Mouse (Mus musculus): ENCODE measurements at regions not wholly inside any gene's neighbourhood (a gene's known extent, or its start where the extent isn't known, plus 50 kb on each side); places are given as distances from the start of the nearest gene placed in this dataset.

- H3K4me1 ChIP-seq (ENCODE audit: control insufficient read depth, insufficient read depth, low read length) = no peaks in the 10 kb centered on the region
- H3K4me3 ChIP-seq (ENCODE audit: insufficient read depth, low read length) = no peak overlapping the region
- no peak overlapping the region for H3K27ac ChIP-seq (ENCODE audit: insufficient read depth, low read length)
- TF ChIP-seq POLR2A (IDR thresholded peaks at IDR 0.05; ENCODE audit: extremely low read depth, insufficient read depth, low read length) = no peak
- no peak for TF ChIP-seq CTCF (IDR thresholded peaks at IDR 0.05; ENCODE audit: extremely low read depth, insufficient read depth, low read length)
These were observed 325.3 kb downstream of the Sox9 start for GRCm38 (mm10) chr11:113107205-113107844.

- Histone ChIP-seq H3K27ac (ENCODE audit: insufficient read depth, low read length) (no peak overlapping the region), H3K4me1 (ENCODE audit: control insufficient read depth, insufficient read depth, low read length) (no peaks in the 10 kb centered on the region), H3K4me3 (ENCODE audit: insufficient read depth, low read length) (no peak overlapping the region)
- no peak for TF ChIP-seq POLR2A (IDR thresholded peaks at IDR 0.05; ENCODE audit: extremely low read depth, insufficient read depth, low read length)
- no peak for TF ChIP-seq CTCF (IDR thresholded peaks at IDR 0.05; ENCODE audit: extremely low read depth, insufficient read depth, low read length)
These were observed 326.1 kb downstream of the Sox9 start for GRCm38 (mm10) chr11:113107966-113108699.

DNA sequence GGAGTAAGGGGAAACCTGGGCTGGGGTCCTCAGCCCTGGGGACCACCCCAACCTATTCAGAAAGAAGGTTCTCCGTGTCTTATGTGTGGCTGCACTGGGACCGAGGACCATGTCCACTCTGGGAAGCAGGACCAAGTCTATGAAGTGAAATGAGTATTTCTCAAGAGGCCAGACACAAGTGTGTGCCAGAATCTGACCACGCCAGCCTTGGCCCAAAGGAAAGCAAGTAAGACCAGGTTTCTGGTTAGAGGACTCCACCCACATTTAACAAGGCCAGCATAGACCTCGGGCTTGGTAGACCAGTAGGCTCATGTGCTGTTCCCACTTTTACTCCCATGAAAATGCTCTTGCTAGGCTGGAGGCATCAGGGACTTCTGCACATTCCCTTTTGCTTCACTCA is 327.1 kb downstream of the Sox9 start:
- H3K27ac ChIP-seq (ENCODE audit: insufficient read depth, low read length) = no peak overlapping the region
- H3K4me1 ChIP-seq (ENCODE audit: control insufficient read depth, insufficient read depth, low read length) = no peaks in the 10 kb centered on the region
- H3K4me3 ChIP-seq (ENCODE audit: insufficient read depth, low read length) = no peak overlapping the region
- no peak for TF ChIP-seq CTCF (IDR thresholded peaks at IDR 0.05; ENCODE audit: extremely low read depth, insufficient read depth, low read length)
- TF ChIP-seq POLR2A (IDR thresholded peaks at IDR 0.05; ENCODE audit: extremely low read depth, insufficient read depth, low read length) = no peak

GRCm38 (mm10) chr11:113113220-113113817 is 331.3 kb downstream of the Sox9 start:
- Histone ChIP-seq H3K4me1 (ENCODE audit: control insufficient read depth, insufficient read depth, low read length) (no peaks in the 10 kb centered on the region), H3K4me3 (ENCODE audit: insufficient read depth, low read length) (no peak overlapping the region), H3K27ac (ENCODE audit: insufficient read depth, low read length) (no peak overlapping the region)
- TF ChIP-seq POLR2A (IDR thresholded peaks at IDR 0.05; ENCODE audit: extremely low read depth, insufficient read depth, low read length) = no peak
- no peak for TF ChIP-seq CTCF (IDR thresholded peaks at IDR 0.05; ENCODE audit: extremely low read depth, insufficient read depth, low read length)

- Histone ChIP-seq H3K4me1 (ENCODE audit: control insufficient read depth, insufficient read depth, low read length) (no peaks in the 10 kb centered on the region), H3K4me3 (ENCODE audit: insufficient read depth, low read length) (no peak overlapping the region), H3K27ac (ENCODE audit: insufficient read depth, low read length) (no peak overlapping the region)
- TF ChIP-seq POLR2A (IDR thresholded peaks at IDR 0.05; ENCODE audit: extremely low read depth, insufficient read depth, low read length) = no peak
- no peak for TF ChIP-seq CTCF (IDR thresholded peaks at IDR 0.05; ENCODE audit: extremely low read depth, insufficient read depth, low read length)
These were observed 335.3 kb downstream of the Sox9 start for GRCm38 (mm10) chr11:113117179-113117898.

DNA sequence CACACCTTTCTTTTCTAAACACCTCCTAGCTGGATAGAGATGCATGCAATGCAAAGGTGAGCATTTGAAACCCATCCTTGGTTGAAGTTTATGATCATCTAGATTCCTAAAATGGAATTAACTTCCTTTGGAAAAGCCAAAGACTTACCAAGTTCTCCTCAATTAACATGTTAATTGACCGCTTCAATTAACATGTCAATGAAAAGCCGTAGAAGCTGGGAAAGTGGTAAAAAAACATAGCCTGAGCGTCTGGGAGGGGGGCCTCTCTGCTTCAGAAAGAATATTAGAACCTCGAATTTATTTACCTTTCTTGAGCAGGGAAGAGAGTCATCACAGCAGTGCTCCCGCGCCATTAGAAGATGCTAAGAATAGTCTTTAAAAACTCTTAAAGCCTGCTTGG is 338.5 kb downstream of the Sox9 start:
- no peaks in the 10 kb centered on the region for H3K4me1 ChIP-seq (ENCODE audit: control insufficient read depth, insufficient read depth, low read length)
- no peak overlapping the region for H3K27ac ChIP-seq (ENCODE audit: insufficient read depth, low read length)
- TF ChIP-seq CTCF (IDR thresholded peaks at IDR 0.05; ENCODE audit: extremely low read depth, insufficient read depth, low read length) (no peak), POLR2A (IDR thresholded peaks at IDR 0.05; ENCODE audit: extremely low read depth, insufficient read depth, low read length) (no peak)

DNA sequence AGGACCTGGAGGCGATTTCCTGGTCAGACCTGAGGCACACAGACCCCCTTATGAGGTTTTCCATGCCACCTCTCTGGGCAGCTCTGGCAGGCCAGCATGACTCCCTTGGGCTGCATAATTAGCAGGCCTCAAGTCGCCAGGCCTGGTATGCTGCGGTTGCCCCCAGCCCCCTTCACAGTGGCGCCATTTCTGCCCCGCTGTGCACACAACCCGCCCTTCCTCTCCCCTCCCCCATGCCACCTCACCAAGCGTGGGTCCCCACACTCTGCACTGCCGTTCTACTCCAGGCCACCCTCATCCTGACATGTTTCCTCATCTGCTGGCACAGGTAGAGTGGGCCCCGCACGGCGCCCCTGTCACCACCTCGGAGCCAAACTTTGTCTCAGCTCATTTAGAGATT is 339.3 kb downstream of the Sox9 start:
- no peak overlapping the region for H3K27ac ChIP-seq (ENCODE audit: insufficient read depth, low read length)
- H3K4me1 ChIP-seq (ENCODE audit: control insufficient read depth, insufficient read depth, low read length) = peaks cover 2% of the 10 kb centered on the region; the same call in 1 of the 2 replicates
- no peak for TF ChIP-seq POLR2A (IDR thresholded peaks at IDR 0.05; ENCODE audit: extremely low read depth, insufficient read depth, low read length)
- TF ChIP-seq CTCF (IDR thresholded peaks at IDR 0.05; ENCODE audit: extremely low read depth, insufficient read depth, low read length) = no peak
- H3K4me3 ChIP-seq (ENCODE audit: insufficient read depth, low read length) = no peak overlapping the region

More for the DNA sequence above, 338.5 kb downstream of the Sox9 start:
- H3K4me3 ChIP-seq (ENCODE audit: insufficient read depth, low read length) = no peak overlapping the region

DNA sequence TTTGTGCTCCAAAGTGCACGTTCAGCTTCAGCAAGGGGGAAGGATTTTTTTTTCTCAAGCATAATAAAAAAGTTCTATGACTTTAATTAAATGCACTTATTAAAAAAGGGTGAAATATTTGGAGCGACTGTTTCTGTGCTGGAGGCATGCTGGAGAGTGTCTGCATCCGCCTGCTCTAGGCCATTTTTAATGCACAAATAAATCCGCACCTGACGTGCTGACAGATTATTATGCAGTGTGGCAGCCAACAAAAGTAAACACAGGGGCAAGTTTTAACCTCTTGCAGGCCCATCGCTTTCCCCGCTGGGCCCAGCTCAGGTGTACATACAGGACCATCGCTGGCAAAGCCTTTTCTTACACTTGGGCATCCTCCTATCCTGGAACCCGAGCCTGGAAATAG is 340.1 kb downstream of the Sox9 start:
- Histone ChIP-seq H3K4me3 (ENCODE audit: insufficient read depth, low read length) (no peak overlapping the region), H3K27ac (ENCODE audit: insufficient read depth, low read length) (no peak overlapping the region), H3K4me1 (ENCODE audit: control insufficient read depth, insufficient read depth, low read length) (peaks cover 2% of the 10 kb centered on the region; the same call in 1 of the 2 replicates)
- TF ChIP-seq POLR2A (IDR thresholded peaks at IDR 0.05; ENCODE audit: extremely low read depth, insufficient read depth, low read length) = no peak
- TF ChIP-seq CTCF (IDR thresholded peaks at IDR 0.05; ENCODE audit: extremely low read depth, insufficient read depth, low read length) = no peak

- H3K4me1 ChIP-seq (ENCODE audit: control insufficient read depth, insufficient read depth, low read length) = peaks cover 2% of the 10 kb centered on the region; the same call in 1 of the 2 replicates
- H3K4me3 ChIP-seq (ENCODE audit: insufficient read depth, low read length) = no peak overlapping the region
- TF ChIP-seq CTCF (IDR thresholded peaks at IDR 0.05; ENCODE audit: extremely low read depth, insufficient read depth, low read length) (no peak), POLR2A (IDR thresholded peaks at IDR 0.05; ENCODE audit: extremely low read depth, insufficient read depth, low read length) (no peak)
- no peak overlapping the region for H3K27ac ChIP-seq (ENCODE audit: insufficient read depth, low read length)
These were observed 340.9 kb downstream of the Sox9 start for GRCm38 (mm10) chr11:113122964-113123363.

Data from cortical plate, adult 2 months (tissue).